Mouse (Mus musculus): ENCODE measurements around the gene Arrdc2.

DNA sequence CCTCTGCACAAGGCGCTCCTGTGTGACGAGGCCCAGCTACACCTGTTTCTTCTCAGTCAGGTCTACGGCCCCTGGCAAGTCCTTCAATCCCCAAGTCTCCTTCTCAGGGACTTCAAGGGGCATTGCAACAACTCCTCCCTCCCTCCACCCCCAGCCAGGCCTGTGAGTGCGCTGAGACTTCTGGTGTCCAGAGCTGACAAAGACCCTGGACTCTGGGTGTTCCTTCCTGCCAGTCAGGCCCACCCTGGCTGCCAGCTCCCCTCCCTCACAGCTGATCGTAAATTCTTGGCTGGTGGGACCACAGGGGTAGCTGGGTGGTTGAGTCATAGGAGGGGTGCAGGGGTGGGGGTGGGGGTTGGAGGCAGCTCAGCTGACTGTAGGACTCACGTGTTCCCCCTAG, 12.3 kb upstream of the Arrdc2 start:
- TF ChIP-seq POLR2A (IDR thresholded peaks at IDR 0.05; ENCODE audit: low read depth, low read length) (no peak), CTCF (conservative IDR thresholded peaks at IDR 0.05; ENCODE audit: insufficient read depth, insufficient read length, low read depth, low read length) (no peak)
